ENCODE assay signal across 7 mouse cellular contexts in genomic region chr1:106759572-106760435, GRCm38 (mm10). TPM values are rescaled to one million over a fixed set of nuclear protein-coding genes. Genes with fewer than 3 reads are reported as not detected.
DNase-seq lines count a peak whose midpoint lies in the region; ATAC-seq and TF ChIP-seq lines count a peak whose summit lies in the region.

Kdsr (minus strand) TSS chr1:106759727.

- peak within 1 kb of the TSS; percentile 97 for H3K4me2 ChIP-seq in intestine, postnatal 0 days (replicated peaks; ENCODE audit: low read depth)
- H3K4me2 ChIP-seq in midbrain, embryonic 12.5 days (replicated peaks) = peak within 1 kb of the TSS; percentile 95

- peak; percentile 49 for TF ChIP-seq CTCF in intestine, postnatal 0 days (IDR thresholded peaks at IDR 0.05; ENCODE audit: low read depth)
- TF ChIP-seq CTCF in small intestine, adult 2 months (IDR thresholded peaks at IDR 0.05; ENCODE audit: extremely low read depth, insufficient read length, insufficient replicate concordance, low read depth, low read length) = no peak

- ATAC-seq in intestine, postnatal 0 days = peak; percentile 98
- peak; percentile 99 for ATAC-seq in midbrain, embryonic 12.5 days (ENCODE audit: low FRiP score, low read depth)

- peak within 1 kb of the TSS; percentile 88 for H3K27ac ChIP-seq in embryonic facial prominence, embryonic 10.5 days (replicated peaks)
- peak within 1 kb of the TSS; percentile 90 for H3K27ac ChIP-seq in intestine, postnatal 0 days (ENCODE audit: low read depth, low read length)
- H3K27ac ChIP-seq in midbrain, embryonic 12.5 days (replicated peaks) = peak within 1 kb of the TSS; percentile 85
- H3K27ac ChIP-seq in small intestine, adult 2 months (ENCODE audit: insufficient read depth, low read depth, low read length) = peak within 1 kb of the TSS; percentile 88

- H3K9ac ChIP-seq in intestine, postnatal 0 days (ENCODE audit: low read depth, low read length) = peak within 1 kb of the TSS; percentile 74
- H3K9ac ChIP-seq in midbrain, embryonic 12.5 days (replicated peaks) = peak within 1 kb of the TSS; percentile 72

- intact Hi-C loops in left cerebral cortex, postnatal 4 days (cut with DNase I) = no loop called here

- no peaks in the 10 kb centered on the region for H3K27me3 ChIP-seq in embryonic facial prominence, embryonic 10.5 days (replicated peaks; ENCODE audit: low read depth, poor library complexity, severe bottlenecking)
- no peaks in the 10 kb centered on the region for H3K27me3 ChIP-seq in intestine, postnatal 0 days (replicated peaks; ENCODE audit: control insufficient read depth, insufficient read depth, low read length)
- no peaks in the 10 kb centered on the region for H3K27me3 ChIP-seq in midbrain, embryonic 12.5 days
- H3K27me3 ChIP-seq in small intestine, adult 2 months (ENCODE audit: control insufficient read depth, insufficient read depth, low read length) = no peaks in the 10 kb centered on the region

- peak within 1 kb of the TSS; percentile 85 for H3K4me3 ChIP-seq in embryonic facial prominence, embryonic 10.5 days
- peak within 1 kb of the TSS; percentile 69 for H3K4me3 ChIP-seq in intestine, postnatal 0 days (ENCODE audit: low read depth, low read length)
- peak within 1 kb of the TSS; percentile 66 for H3K4me3 ChIP-seq in midbrain, embryonic 12.5 days
- peak within 1 kb of the TSS; percentile 87 for H3K4me3 ChIP-seq in small intestine, adult 2 months (ENCODE audit: low read depth, low read length)

- H3K4me1 ChIP-seq in embryonic facial prominence, embryonic 10.5 days = peaks cover 15% of the 10 kb centered on the region
- peaks cover 4% of the 10 kb centered on the region for H3K4me1 ChIP-seq in intestine, postnatal 0 days (replicated peaks; ENCODE audit: control insufficient read depth, insufficient read depth, low read length)
- H3K4me1 ChIP-seq in midbrain, embryonic 12.5 days = peaks cover 11% of the 10 kb centered on the region
- peaks cover 17% of the 10 kb centered on the region for H3K4me1 ChIP-seq in small intestine, adult 2 months (ENCODE audit: control insufficient read depth, insufficient read depth, insufficient read length, low read length)

- TF ChIP-seq POLR2A in small intestine, adult 2 months (IDR thresholded peaks at IDR 0.05; ENCODE audit: low read depth, low read length) = peak; percentile 93; the same call in 1 of the 2 replicates

- 4% methylated on average over 51 of the region's 51 CpGs for WGBS in embryonic facial prominence, embryonic 10.5 days
- WGBS in intestine, postnatal 0 days = 1% methylated on average over 48 of the region's 51 CpGs
- WGBS in midbrain, embryonic 12.5 days = 3% methylated on average over 49 of the region's 51 CpGs
- under 1% methylated on average over 51 of the region's 51 CpGs for WGBS in small intestine, adult 2 months

- DNase-seq in adrenal gland, postnatal 10 days = peak; percentile 98
- peak; percentile 97 for DNase-seq in embryonic facial prominence, embryonic 10.5 days (ENCODE audit: low spot score)
- DNase-seq in gonadal fat pad, adult 2 months (ENCODE audit: low read depth) = no peak
- DNase-seq in left cerebral cortex, postnatal 4 days = peak; percentile 98

- peaks cover 11% of the 10 kb centered on the region for H3K36me3 ChIP-seq in embryonic facial prominence, embryonic 10.5 days (replicated peaks)
- H3K36me3 ChIP-seq in intestine, postnatal 0 days (ENCODE audit: control insufficient read depth, insufficient read depth) = no peaks in the 10 kb centered on the region; the same call in 1 of the 2 replicates
- 0 out of 2 replicates have a peak, but pooled peaks cover 3% of the 10 kb centered on the region for H3K36me3 ChIP-seq in midbrain, embryonic 12.5 days
- peaks cover 2% of the 10 kb centered on the region; the same call in 1 of the 2 replicates for H3K36me3 ChIP-seq in small intestine, adult 2 months (ENCODE audit: control insufficient read depth, insufficient read depth, low read length)

- H3K9me3 ChIP-seq in embryonic facial prominence, embryonic 10.5 days = no peaks in the 10 kb centered on the region
- no peaks in the 10 kb centered on the region for H3K9me3 ChIP-seq in intestine, postnatal 0 days (ENCODE audit: control insufficient read depth)
- no peaks in the 10 kb centered on the region for H3K9me3 ChIP-seq in midbrain, embryonic 12.5 days

RNA-seq across cellular contexts. Expression of gene Kdsr, which starts in this region (rescaled TPM):
- 10 to 100 TPM; 24.2 to 25.3 TPM for total RNA-seq in adrenal gland, postnatal 10 days (2021)
- polyA plus RNA-seq in embryonic facial prominence, embryonic 10.5 days (2016; fragmentation: Nextera tagmentation; extraction: Ambion mirVana) = 9.7 and 10.1 TPM in 2 replicates
- 24.0 and 29.3 TPM in 2 replicates for polyA plus RNA-seq in gonadal fat pad, adult 2 months (2012; rRNA removed)
- 10.8 and 11.3 TPM in 2 replicates for polyA plus RNA-seq in intestine, postnatal 0 days (2015; fragmentation: Nextera tagmentation; extraction: Ambion mirVana)
- total RNA-seq in left cerebral cortex, postnatal 4 days (2021) = 10 to 100 TPM; 22.4 to 28.7 TPM
- polyA plus RNA-seq in midbrain, embryonic 12.5 days (2016; fragmentation: Nextera tagmentation; extraction: Ambion mirVana) = 9.5 and 9.7 TPM in 2 replicates
- polyA plus RNA-seq in small intestine, adult 2 months (2012; rRNA removed) = 5.6 and 12.1 TPM in 2 replicates
